8 mouse cellular contexts compared by ENCODE assay signal in the genomic region with DNA sequence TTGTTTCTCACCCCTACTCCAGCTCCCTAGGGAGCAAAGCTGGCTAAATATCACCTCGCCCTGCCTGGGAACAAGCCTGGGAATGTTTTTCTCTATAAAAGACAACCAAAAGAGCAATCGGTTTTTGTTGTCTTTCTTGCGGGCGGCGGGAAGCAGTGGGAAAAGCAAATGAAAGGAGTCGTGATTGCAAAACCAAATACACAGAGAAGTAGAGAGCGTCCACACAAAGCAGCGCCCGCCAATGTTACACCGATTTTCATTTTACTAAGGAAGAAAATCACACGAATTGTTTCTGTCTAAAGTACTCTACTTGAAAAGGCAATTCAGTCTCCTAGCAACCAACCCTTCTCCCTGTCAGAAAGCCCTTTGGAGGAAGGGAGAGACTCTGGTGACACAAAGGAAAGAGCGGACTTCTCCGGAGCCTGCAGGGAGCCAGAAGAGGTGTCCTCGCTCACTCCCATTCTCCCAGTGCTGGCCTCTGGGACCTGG. TPM values are rescaled to one million over a fixed set of nuclear protein-coding genes. Genes with fewer than 3 reads are reported as not detected.
A peak's percentile ranks its signal among the peaks of the same experiment; 100 is the strongest.
DNase-seq lines count a peak whose midpoint lies in the region; ATAC-seq lines count a peak whose summit lies in the region.
"Had no signal": no experiment of that assay in that cellular context is flagged by ENCODE, and none has a peak within 500 bp of the region (broad histone marks: within the 10 kb centered on the region; RNA-seq: fewer than 3 reads in every experiment).

No protein-coding gene starts in this region.

- no peaks in the 10 kb centered on the region for H3K9me3 ChIP-seq in forebrain, embryonic 12.5 days
- no peaks in the 10 kb centered on the region for H3K9me3 ChIP-seq in liver, embryonic 11.5 days (ENCODE audit: control insufficient read depth, low read length)

- peaks cover 28% of the 10 kb centered on the region for H3K4me1 ChIP-seq in forebrain, embryonic 12.5 days
- H3K4me1 ChIP-seq in liver, embryonic 11.5 days (replicated peaks; ENCODE audit: control insufficient read depth, insufficient read depth, low read length), result no peaks in the 10 kb centered on the region

- ATAC-seq in forebrain, embryonic 12.5 days (ENCODE audit: low FRiP score), result peak; percentile 81
- no peak for ATAC-seq in liver, embryonic 11.5 days (replicated peaks; ENCODE audit: low FRiP score)

- peak overlapping the region; percentile 50 for H3K4me2 ChIP-seq in forebrain, embryonic 12.5 days
- peak overlapping the region; percentile 36; the same call in 1 of the 2 replicates for H3K4me2 ChIP-seq in liver, embryonic 11.5 days

- peak overlapping the region; percentile 28 for H3K4me3 ChIP-seq in forebrain, embryonic 12.5 days (replicated peaks)
- 0 out of 2 replicates have a peak overlapping the region, but pooled peaks have one; percentile 5 for H3K4me3 ChIP-seq in liver, embryonic 11.5 days (ENCODE audit: low read depth, low read length)

- intact Hi-C loops in left cerebral cortex, postnatal 14 days (cut with DNase I), result no loop called here

- DNase-seq in left cerebral cortex, postnatal 14 days (ENCODE audit: low spot score in 2 of 2), result peak; percentile 14 to 34
- no peak for DNase-seq in left cerebral cortex, adult 8-10 months (ENCODE audit: low spot score in 2 of 2)
- no peak for DNase-seq in liver, embryonic 11.5 days (ENCODE audit: low spot score)
- DNase-seq in retina, postnatal 1 day, result peak; percentile 54
- no peak for DNase-seq in urinary bladder, postnatal 10 days (ENCODE audit: low spot score)
- DNase-seq in thymus, postnatal 36 days, result no peak

- H3K27me3 ChIP-seq in forebrain, embryonic 12.5 days, result peaks cover 62% of the 10 kb centered on the region
- no peaks in the 10 kb centered on the region for H3K27me3 ChIP-seq in liver, embryonic 11.5 days (replicated peaks; ENCODE audit: control insufficient read depth, insufficient read depth, low read length)

- H3K36me3 ChIP-seq in forebrain, embryonic 12.5 days (replicated peaks), result no peaks in the 10 kb centered on the region
- no peaks in the 10 kb centered on the region for H3K36me3 ChIP-seq in liver, embryonic 11.5 days (ENCODE audit: control insufficient read depth, insufficient read depth, low read length)

- peak overlapping the region; percentile 18; the same call in 1 of the 2 replicates for H3K9ac ChIP-seq in forebrain, embryonic 12.5 days
- no peak overlapping the region for H3K9ac ChIP-seq in liver, embryonic 11.5 days (ENCODE audit: low read depth, low read length)

- H3K27ac ChIP-seq in forebrain, embryonic 12.5 days, result peak overlapping the region; percentile 48; the same call in 1 of the 2 replicates
- H3K27ac ChIP-seq in liver, embryonic 11.5 days (ENCODE audit: low read depth, low read length), result no peak overlapping the region

- under 1% methylated on average over 14 of the region's 14 CpGs for WGBS in forebrain, embryonic 12.5 days
- WGBS in liver, embryonic 11.5 days, result 36% methylated on average over 14 of the region's 14 CpGs

RNA-seq across cellular contexts. Expression of a gene that starts 29.2 kb away (rescaled TPM):
- total RNA-seq in left cerebral cortex, postnatal 14 days (2021), result 1 to 10 TPM; 2.2 to 4.3 TPM
- 1 to 10 TPM; 4.0 to 5.6 (median 4.6) TPM for total RNA-seq in left cerebral cortex, adult 8-10 months (2022)
- polyA plus RNA-seq in forebrain, embryonic 12.5 days (2016; fragmentation: Nextera tagmentation; extraction: Ambion mirVana), result 0.12 and 0.15 TPM in 2 replicates
- 0.04 and 0.13 TPM in 2 replicates for polyA plus RNA-seq in liver, embryonic 11.5 days (2014; fragmentation: Nextera tagmentation; extraction: Ambion mirVana)

RNA-seq across cellular contexts. Expression of a gene that starts 43.3 kb away (rescaled TPM):
- total RNA-seq in left cerebral cortex, postnatal 14 days (2021), result 10 to 100 TPM; 38.8 to 39.9 TPM
- 10 to 100 TPM; 43.0 to 46.5 (median 44.3) TPM for total RNA-seq in left cerebral cortex, adult 8-10 months (2022)
- 115 and 118 TPM in 2 replicates for polyA plus RNA-seq in forebrain, embryonic 12.5 days (2016; fragmentation: Nextera tagmentation; extraction: Ambion mirVana)
- 92.7 and 103 TPM in 2 replicates for polyA plus RNA-seq in liver, embryonic 11.5 days (2014; fragmentation: Nextera tagmentation; extraction: Ambion mirVana)

RNA-seq across cellular contexts. Expression of a gene that starts 48.9 kb away (rescaled TPM):
- total RNA-seq in left cerebral cortex, postnatal 14 days (2021), result not detected
- not detected for total RNA-seq in left cerebral cortex, adult 8-10 months (2022)
- polyA plus RNA-seq in forebrain, embryonic 12.5 days (2016; fragmentation: Nextera tagmentation; extraction: Ambion mirVana), result not detected in 2 replicates
- 176 and 188 TPM in 2 replicates for polyA plus RNA-seq in liver, embryonic 11.5 days (2014; fragmentation: Nextera tagmentation; extraction: Ambion mirVana)
- total RNA-seq: layer of hippocampus, postnatal 14 days had no signal

Comparison
In these comparisons a context has a peak if more than half of its experiments do, and no peak if none do; other contexts are left out.
1. DNase-seq: peak in left cerebral cortex, postnatal 14 days (2 of 2) and retina, postnatal 1 day (single experiment); none in left cerebral cortex, adult 8-10 months (0 of 2), liver, embryonic 11.5 days (single experiment), urinary bladder, postnatal 10 days (single experiment) and thymus, postnatal 36 days (0 of 2).